Mouse (Mus musculus): ENCODE measurements at regions not wholly inside any gene's neighbourhood (a gene's known extent, or its start where the extent isn't known, plus 50 kb on each side); places are given as distances from the start of the nearest gene placed in this dataset.
A peak's percentile ranks its signal among the peaks of the same experiment; 100 is the strongest.

GRCm38 (mm10) chr2:160028459-160028858 lies 305.5 kb downstream of the Gm826 start:
- DNase-seq: no peak
- TF ChIP-seq POLR2A (IDR thresholded peaks at IDR 0.05; ENCODE audit: borderline replicate concordance, insufficient read depth, low read length) (no peak), CTCF (IDR thresholded peaks at IDR 0.05; ENCODE audit: borderline replicate concordance, insufficient read depth, low read depth, low read length) (no peak)
- Histone ChIP-seq H3K4me1 (ENCODE audit: control insufficient read depth, insufficient read depth, low read length) (no peaks in the 10 kb centered on the region), H3K27me3 (ENCODE audit: control insufficient read depth, insufficient read depth, low read length) (no peaks in the 10 kb centered on the region), H3K4me3 (replicated peaks; ENCODE audit: insufficient read depth, low read depth, low read length) (no peak overlapping the region), H3K27ac (ENCODE audit: insufficient read depth, low read length) (no peak overlapping the region)
- WGBS: 89% methylated on average over 2 of the region's 2 CpGs

DNA sequence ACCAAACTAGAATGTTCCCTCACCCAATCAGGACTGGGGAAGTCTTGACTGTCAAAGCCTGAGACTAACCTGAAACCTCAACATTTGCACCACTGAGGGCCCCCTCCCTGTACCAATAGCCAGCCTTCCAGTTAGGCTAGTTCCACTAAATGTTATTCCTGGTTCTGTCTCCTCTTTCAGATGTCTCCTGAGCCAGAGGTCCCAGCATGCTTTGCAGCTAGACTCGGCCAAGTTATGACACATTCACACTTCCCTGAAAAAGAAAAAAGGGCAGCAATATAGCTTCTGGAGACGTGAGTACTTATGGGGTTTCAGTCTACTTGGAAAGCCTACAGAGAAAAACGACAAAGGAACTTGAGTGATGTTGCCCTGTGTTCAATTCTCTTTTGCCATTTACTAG lies 308.1 kb downstream of the Gm826 start:
- Histone ChIP-seq H3K27me3 (ENCODE audit: control insufficient read depth, insufficient read depth, low read length) (no peaks in the 10 kb centered on the region), H3K4me3 (replicated peaks; ENCODE audit: insufficient read depth, low read depth, low read length) (no peak overlapping the region), H3K4me1 (ENCODE audit: control insufficient read depth, insufficient read depth, low read length) (no peaks in the 10 kb centered on the region), H3K27ac (ENCODE audit: insufficient read depth, low read length) (no peak overlapping the region)
- TF ChIP-seq POLR2A (IDR thresholded peaks at IDR 0.05; ENCODE audit: borderline replicate concordance, insufficient read depth, low read length) (no peak), CTCF (IDR thresholded peaks at IDR 0.05; ENCODE audit: borderline replicate concordance, insufficient read depth, low read depth, low read length) (no peak)
- DNase-seq: no peak
- 75% methylated on average over 3 of the region's 3 CpGs for WGBS

DNA sequence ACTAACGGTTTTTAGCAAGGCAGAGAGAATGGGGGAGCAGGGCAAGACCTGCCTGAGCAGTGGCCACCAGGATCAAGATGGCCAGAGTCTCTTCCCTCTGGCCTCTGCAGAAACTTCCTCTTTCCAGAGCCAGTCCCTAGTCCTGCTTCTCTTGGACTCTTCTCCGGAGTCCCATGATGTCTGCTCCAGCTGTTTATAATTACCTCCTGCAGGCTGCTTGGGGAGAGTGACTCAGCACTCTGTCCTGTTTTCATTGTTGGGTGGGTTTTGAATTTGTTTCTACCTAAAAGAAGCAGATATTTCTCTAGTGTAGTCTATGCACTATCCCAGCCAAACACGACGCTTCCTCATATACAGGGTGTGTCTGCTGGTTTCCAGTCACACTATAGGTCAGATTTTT lies 312.4 kb downstream of the Gm826 start:
- Histone ChIP-seq H3K4me3 (replicated peaks; ENCODE audit: insufficient read depth, low read depth, low read length) (no peak overlapping the region), H3K27ac (ENCODE audit: insufficient read depth, low read length) (no peak overlapping the region), H3K27me3 (ENCODE audit: control insufficient read depth, insufficient read depth, low read length) (no peaks in the 10 kb centered on the region), H3K4me1 (ENCODE audit: control insufficient read depth, insufficient read depth, low read length) (no peaks in the 10 kb centered on the region)
- 78% methylated on average over 4 of the region's 4 CpGs for WGBS
- TF ChIP-seq CTCF (IDR thresholded peaks at IDR 0.05; ENCODE audit: borderline replicate concordance, insufficient read depth, low read depth, low read length) (no peak), POLR2A (IDR thresholded peaks at IDR 0.05; ENCODE audit: borderline replicate concordance, insufficient read depth, low read length) (no peak)
- DNase-seq: no peak

- no peak overlapping the region for H3K4me3 ChIP-seq (replicated peaks; ENCODE audit: insufficient read depth, low read depth, low read length)
- no peaks in the 10 kb centered on the region for H3K4me1 ChIP-seq (ENCODE audit: control insufficient read depth, insufficient read depth, low read length)
- TF ChIP-seq POLR2A (IDR thresholded peaks at IDR 0.05; ENCODE audit: borderline replicate concordance, insufficient read depth, low read length): no peak
- H3K27ac ChIP-seq (ENCODE audit: insufficient read depth, low read length): no peak overlapping the region
- DNase-seq: no peak
- no peaks in the 10 kb centered on the region for H3K27me3 ChIP-seq (ENCODE audit: control insufficient read depth, insufficient read depth, low read length)
- 93% methylated on average over 2 of the region's 2 CpGs for WGBS
Measured at GRCm38 (mm10) chr2:160020876-160021275, 313.1 kb downstream of the Gm826 start.

GRCm38 (mm10) chr2:160017020-160017812 lies 316.7 kb downstream of the Gm826 start:
- no peaks in the 10 kb centered on the region for H3K27me3 ChIP-seq (ENCODE audit: control insufficient read depth, insufficient read depth, low read length)
- no peak overlapping the region for H3K4me3 ChIP-seq (replicated peaks; ENCODE audit: insufficient read depth, low read depth, low read length)
- H3K4me1 ChIP-seq (ENCODE audit: control insufficient read depth, insufficient read depth, low read length): no peaks in the 10 kb centered on the region
- H3K27ac ChIP-seq (ENCODE audit: insufficient read depth, low read length): no peak overlapping the region
- WGBS: 89% methylated on average over 5 of the region's 5 CpGs
- TF ChIP-seq CTCF (IDR thresholded peaks at IDR 0.05; ENCODE audit: borderline replicate concordance, insufficient read depth, low read depth, low read length) (no peak), POLR2A (IDR thresholded peaks at IDR 0.05; ENCODE audit: borderline replicate concordance, insufficient read depth, low read length) (no peak)
- no peak for DNase-seq

GRCm38 (mm10) chr2:160011421-160011820 lies 322.5 kb downstream of the Gm826 start:
- TF ChIP-seq CTCF (IDR thresholded peaks at IDR 0.05; ENCODE audit: borderline replicate concordance, insufficient read depth, low read depth, low read length): no peak
- no peak for TF ChIP-seq POLR2A (IDR thresholded peaks at IDR 0.05; ENCODE audit: borderline replicate concordance, insufficient read depth, low read length)
- H3K4me3 ChIP-seq (replicated peaks; ENCODE audit: insufficient read depth, low read depth, low read length): no peak overlapping the region
- no peak for DNase-seq
- WGBS: 86% methylated on average over 6 of the region's 6 CpGs
- no peaks in the 10 kb centered on the region for H3K4me1 ChIP-seq (ENCODE audit: control insufficient read depth, insufficient read depth, low read length)
- H3K27ac ChIP-seq (ENCODE audit: insufficient read depth, low read length): no peak overlapping the region
- no peaks in the 10 kb centered on the region for H3K27me3 ChIP-seq (ENCODE audit: control insufficient read depth, insufficient read depth, low read length)

DNA sequence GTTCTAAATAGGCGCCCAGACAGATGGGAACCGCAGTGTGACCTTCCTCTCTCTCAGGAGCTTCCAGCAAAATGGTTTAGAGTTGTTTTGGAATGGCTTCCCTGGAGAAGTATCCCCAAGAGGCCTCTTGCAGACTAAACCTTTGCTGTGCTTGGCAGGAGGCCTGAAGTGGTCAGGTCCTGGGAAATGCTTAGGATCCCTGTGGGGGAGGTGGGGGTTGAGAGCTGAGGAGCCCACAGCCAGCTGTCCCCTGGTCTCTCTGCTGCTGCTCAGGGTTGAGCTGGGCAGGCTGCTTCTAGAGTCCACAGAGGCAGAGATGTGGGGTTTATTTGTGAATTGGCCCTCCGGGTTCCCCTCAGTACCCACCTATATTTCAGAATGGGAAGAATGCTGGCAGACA lies 331.3 kb downstream of the Gm826 start:
- TF ChIP-seq POLR2A (IDR thresholded peaks at IDR 0.05; ENCODE audit: borderline replicate concordance, insufficient read depth, low read length) (no peak), CTCF (IDR thresholded peaks at IDR 0.05; ENCODE audit: borderline replicate concordance, insufficient read depth, low read depth, low read length) (no peak)
- WGBS: 59% methylated on average over 3 of the region's 3 CpGs
- DNase-seq: peak in 1 of 2 experiments; percentile 2
- H3K27ac ChIP-seq (ENCODE audit: insufficient read depth, low read length): no peak overlapping the region
- no peaks in the 10 kb centered on the region for H3K4me1 ChIP-seq (ENCODE audit: control insufficient read depth, insufficient read depth, low read length)
- no peak overlapping the region for H3K4me3 ChIP-seq (replicated peaks; ENCODE audit: insufficient read depth, low read depth, low read length)
- no peaks in the 10 kb centered on the region for H3K27me3 ChIP-seq (ENCODE audit: control insufficient read depth, insufficient read depth, low read length)

DNA sequence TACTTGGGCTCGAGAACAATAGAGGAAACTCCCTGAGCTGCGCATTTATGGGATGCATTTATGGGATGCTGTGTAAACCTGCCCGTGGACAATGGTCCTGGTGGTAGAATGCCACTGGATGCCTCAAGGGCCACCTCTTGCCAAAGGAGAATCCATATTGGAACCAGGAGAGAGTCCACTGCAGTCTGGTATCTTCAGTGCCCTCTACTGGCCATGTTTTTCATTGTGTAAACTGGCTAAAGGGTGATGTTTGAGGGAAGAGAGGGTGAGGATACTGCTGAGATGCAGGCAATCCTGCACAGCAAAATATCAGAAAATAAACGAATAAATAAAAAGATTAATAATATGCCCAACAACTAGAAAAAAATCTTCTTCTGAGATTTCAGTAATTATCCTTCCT lies 333.5 kb downstream of the Gm826 start:
- Histone ChIP-seq H3K4me1 (ENCODE audit: control insufficient read depth, insufficient read depth, low read length) (no peaks in the 10 kb centered on the region), H3K4me3 (replicated peaks; ENCODE audit: insufficient read depth, low read depth, low read length) (no peak overlapping the region), H3K27me3 (ENCODE audit: control insufficient read depth, insufficient read depth, low read length) (no peaks in the 10 kb centered on the region), H3K27ac (ENCODE audit: insufficient read depth, low read length) (no peak overlapping the region)
- TF ChIP-seq CTCF (IDR thresholded peaks at IDR 0.05; ENCODE audit: borderline replicate concordance, insufficient read depth, low read depth, low read length) (peak; percentile 4; the same call in 1 of the 2 replicates), POLR2A (IDR thresholded peaks at IDR 0.05; ENCODE audit: borderline replicate concordance, insufficient read depth, low read length) (no peak)
- DNase-seq: no peak
- WGBS: 73% methylated on average over 4 of the region's 4 CpGs
